Mouse (Mus musculus) midbrain, embryonic 13.5 days (tissue): ENCODE results near the gene Creb5. TPM values are rescaled to one million over a fixed set of nuclear protein-coding genes. Genes with fewer than 3 reads are reported as not detected.

ENCODE experiments used
- ATAC-seq: fragments of 200-750 bp; cut with Nextera tagmentation; 2 replicates; pipeline ENCODE4 v1.8.0; 2017; ENCODE audit warnings: mild to moderate bottlenecking, moderate TSS enrichment, moderate library complexity
- H3K27ac ChIP-seq: fragments of 300-500 bp; sonication (generic); 2 replicates; pipeline ENCODE4 v1.5.1; 2015; ENCODE audit warnings: inconsistent platforms, mild to moderate bottlenecking, moderate library complexity
- H3K27me3 ChIP-seq: fragments of 300-500 bp; sonication (generic); 2 replicates; pipeline ENCODE4 v1.6.1; 2015; ENCODE audit warnings: mild to moderate bottlenecking, inconsistent platforms
- H3K36me3 ChIP-seq: fragments of 300-500 bp; sonication (generic); 2 replicates; pipeline ENCODE4 v1.6.1; 2015; ENCODE audit warnings: mild to moderate bottlenecking, inconsistent platforms
- H3K4me1 ChIP-seq: fragments of 300-500 bp; sonication (generic); replicated peaks from 2 replicates; pipeline ENCODE4 v1.6.1; 2015; ENCODE audit warnings: inconsistent platforms
- H3K4me2 ChIP-seq: fragments of 300-500 bp; sonication (generic); replicated peaks from 2 replicates; pipeline ENCODE4 v1.6.1; 2015; ENCODE audit warnings: moderate library complexity, mild to moderate bottlenecking, inconsistent platforms
- H3K4me3 ChIP-seq: fragments of 300-500 bp; sonication (generic); replicated peaks from 2 replicates; pipeline ENCODE4 v1.5.1; 2015; ENCODE audit warnings: mild to moderate bottlenecking, inconsistent platforms
- H3K9ac ChIP-seq: fragments of 300-500 bp; sonication (generic); replicated peaks from 2 replicates; pipeline ENCODE4 v1.6.1; 2015; ENCODE audit warnings: mild to moderate bottlenecking, inconsistent platforms
- H3K9me3 ChIP-seq: fragments of 300-500 bp; sonication (generic); 2 replicates; pipeline ENCODE4 v1.6.1; 2016; ENCODE audit warnings: mild to moderate bottlenecking, inconsistent platforms
- WGBS: fragments of 180-500 bp; shearing (Covaris S2); methylation state at CpG from one replicate; pipeline ENCODE4 v1.1.7; 2015; 5-methylcytosine and 5-hydroxymethylcytosine counted together
- polyA plus RNA-seq: library from polyadenylated mRNA; unstranded; fragments of >200 nt; fragmentation: Nextera tagmentation; extraction: Ambion mirVana; gene quantifications from 2 replicates; pipeline ENCODE4 v1.2.1, GENCODE M21; 2015

Gene Creb5
- polyA plus RNA-seq, 1 experiment from 2014 or later = 4.5 TPM

DNA sequence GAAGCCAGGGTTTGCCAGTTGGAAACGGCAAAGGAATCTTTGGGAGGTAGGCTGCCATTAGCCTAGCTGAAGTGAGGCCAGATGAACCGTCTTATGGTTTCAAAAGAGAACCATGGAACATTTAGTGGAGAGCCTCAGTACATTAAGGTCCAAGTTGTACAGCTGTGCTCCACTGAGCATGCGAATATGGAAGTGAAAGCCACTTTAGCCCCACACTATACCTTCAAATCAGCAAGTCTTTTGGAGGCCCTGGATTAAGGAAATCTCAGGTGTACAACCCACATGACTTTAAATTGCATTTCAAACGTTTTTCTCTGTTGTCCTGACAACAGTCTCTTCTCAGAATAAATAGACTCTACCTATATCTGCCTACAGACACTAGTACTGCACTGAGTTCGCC lies 379.4 kb downstream of the Creb5 start:
- no peak for ATAC-seq
- Histone ChIP-seq H3K9me3 (no peaks in the 10 kb centered on the region), H3K27ac (no peak overlapping the region), H3K4me3 (no peak overlapping the region), H3K27me3 (no peaks in the 10 kb centered on the region), H3K4me2 (no peak overlapping the region), H3K4me1 (peaks cover 19% of the 10 kb centered on the region), H3K36me3 (no peaks in the 10 kb centered on the region), H3K9ac (no peak overlapping the region)
- 79% methylated on average over 5 of the region's 5 CpGs for WGBS

DNA sequence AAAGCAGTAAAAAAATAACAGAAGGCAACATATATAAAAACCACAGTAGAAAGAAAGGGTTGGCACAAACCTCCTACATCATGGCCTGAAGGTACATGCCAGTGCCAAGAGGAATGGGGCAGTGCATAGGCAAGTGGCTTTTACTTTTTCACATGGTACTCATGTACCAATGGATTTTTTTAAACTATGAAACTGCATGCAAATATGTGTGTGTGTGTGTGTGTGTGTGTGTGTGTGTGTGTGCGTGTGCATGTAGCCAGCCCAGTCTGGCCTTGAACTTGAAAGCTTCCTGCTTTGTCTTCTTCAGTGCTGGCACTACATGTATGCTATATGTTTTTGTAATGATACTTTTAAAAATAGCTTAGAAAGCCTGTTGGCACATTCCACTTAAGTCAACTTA lies 391.2 kb downstream of the Creb5 start:
- WGBS = 88% methylated on average over 1 of the region's 1 CpGs
- no peak overlapping the region for H3K4me3 ChIP-seq
- 0 out of 2 replicates have a peak, but pooled peaks cover 7% of the 10 kb centered on the region for H3K4me1 ChIP-seq
- no peak overlapping the region for H3K27ac ChIP-seq
- H3K4me2 ChIP-seq = no peak overlapping the region
- H3K9me3 ChIP-seq = no peaks in the 10 kb centered on the region
- H3K36me3 ChIP-seq = no peaks in the 10 kb centered on the region
- no peak overlapping the region for H3K9ac ChIP-seq
- no peak for ATAC-seq
- H3K27me3 ChIP-seq = no peaks in the 10 kb centered on the region

DNA sequence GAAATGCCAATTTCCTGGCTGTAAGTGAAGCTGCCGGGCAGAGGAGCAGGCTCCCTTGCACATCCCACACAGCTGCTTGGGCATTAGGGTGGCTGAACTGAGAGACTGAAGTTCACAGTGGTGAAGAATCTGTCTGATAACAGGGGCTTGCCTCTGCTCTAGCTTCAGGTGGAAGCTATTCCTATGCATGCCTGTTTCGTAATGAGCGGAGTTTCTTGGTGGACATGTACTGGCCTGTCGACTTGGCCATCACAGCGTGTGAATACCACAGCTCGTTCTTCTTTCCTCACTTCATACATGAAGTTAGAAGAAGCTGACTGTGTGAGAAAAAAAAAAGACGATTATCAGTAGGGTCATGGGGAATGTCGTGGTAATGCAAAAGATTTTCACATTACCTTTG lies 393.0 kb downstream of the Creb5 start:
- Histone ChIP-seq H3K36me3 (no peaks in the 10 kb centered on the region), H3K4me1 (0 out of 2 replicates have a peak, but pooled peaks cover 7% of the 10 kb centered on the region), H3K4me2 (no peak overlapping the region), H3K9ac (no peak overlapping the region), H3K27me3 (no peaks in the 10 kb centered on the region), H3K9me3 (no peaks in the 10 kb centered on the region), H3K4me3 (no peak overlapping the region), H3K27ac (no peak overlapping the region)
- ATAC-seq = no peak
- WGBS = 95% methylated on average over 8 of the region's 8 CpGs

GRCm38 (mm10) chr6:53684416-53684815 lies 397.3 kb downstream of the Creb5 start:
- no peaks in the 10 kb centered on the region for H3K9me3 ChIP-seq

DNA sequence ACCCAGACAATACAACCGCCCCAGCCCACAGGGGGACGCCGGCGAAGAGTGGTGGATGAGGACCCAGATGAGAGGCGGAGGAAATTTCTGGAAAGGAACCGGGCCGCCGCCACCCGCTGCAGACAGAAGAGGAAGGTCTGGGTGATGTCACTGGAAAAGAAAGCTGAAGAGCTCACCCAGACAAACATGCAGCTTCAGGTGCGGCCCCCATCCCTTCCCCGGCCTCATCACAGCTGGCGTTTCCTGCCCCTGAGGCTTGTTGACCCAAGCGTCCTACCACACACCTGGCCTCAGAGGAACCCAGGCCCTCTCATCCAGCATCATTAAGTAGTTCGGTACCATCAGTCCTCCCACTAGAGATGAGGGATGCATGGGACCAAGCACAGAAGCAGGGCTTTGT lies 398.3 kb downstream of the Creb5 start:
- no peaks in the 10 kb centered on the region for H3K36me3 ChIP-seq
- no peak overlapping the region for H3K4me3 ChIP-seq
- no peak overlapping the region for H3K27ac ChIP-seq
- WGBS = 91% methylated on average over 14 of the region's 14 CpGs
- ATAC-seq = no peak
- H3K9ac ChIP-seq = no peak overlapping the region
- H3K4me2 ChIP-seq = no peak overlapping the region
- no peaks in the 10 kb centered on the region for H3K4me1 ChIP-seq
- H3K27me3 ChIP-seq = no peaks in the 10 kb centered on the region
- H3K9me3 ChIP-seq = no peaks in the 10 kb centered on the region

More at GRCm38 (mm10) chr6:53684416-53684815, 397.3 kb downstream of the Creb5 start:
- H3K9ac ChIP-seq = no peak overlapping the region
- no peak overlapping the region for H3K27ac ChIP-seq
- no peak overlapping the region for H3K4me2 ChIP-seq
- no peaks in the 10 kb centered on the region for H3K36me3 ChIP-seq
- H3K4me1 ChIP-seq = no peaks in the 10 kb centered on the region
- WGBS = 82% methylated on average over 2 of the region's 2 CpGs
- no peak overlapping the region for H3K4me3 ChIP-seq
- no peak for ATAC-seq
- H3K27me3 ChIP-seq = no peaks in the 10 kb centered on the region

DNA sequence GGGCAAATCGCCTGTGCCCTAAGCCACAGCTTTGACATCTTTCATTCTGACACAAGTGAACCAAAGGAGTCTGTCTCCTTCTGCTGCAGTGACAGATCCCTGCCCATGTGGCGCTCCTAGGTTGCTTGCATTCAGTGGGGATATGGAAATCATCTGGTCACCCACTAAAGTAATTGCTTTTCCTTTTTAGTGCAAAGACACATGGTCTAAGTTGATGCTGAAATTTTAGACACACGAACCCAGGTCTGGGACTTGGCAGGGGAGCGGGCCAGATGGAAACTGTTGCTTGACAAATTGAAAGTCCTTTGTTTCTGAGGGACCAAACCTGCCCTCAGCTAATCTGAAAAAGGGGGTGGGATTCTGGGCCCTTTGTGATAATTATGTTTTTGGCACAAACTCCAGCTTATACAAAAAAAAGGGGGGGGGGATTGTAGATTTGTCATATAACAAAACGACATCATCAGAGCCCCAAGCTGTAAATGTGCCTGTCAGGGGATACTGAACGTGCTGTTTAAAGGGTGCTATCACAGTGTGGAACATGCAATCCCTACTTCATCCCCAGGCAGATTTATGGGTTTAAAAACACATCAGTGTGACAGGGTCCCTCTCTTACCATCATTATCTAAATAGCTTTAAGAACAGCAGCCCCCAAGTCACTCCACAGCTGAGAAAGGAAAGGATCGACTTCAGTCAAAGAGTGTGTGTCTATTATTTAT lies 401.9 kb downstream of the Creb5 start:
- WGBS = 74% methylated on average over 7 of the region's 7 CpGs
- Histone ChIP-seq H3K9ac (no peak overlapping the region), H3K9me3 (no peaks in the 10 kb centered on the region), H3K27ac (no peak overlapping the region), H3K27me3 (no peaks in the 10 kb centered on the region), H3K4me2 (no peak overlapping the region), H3K36me3 (no peaks in the 10 kb centered on the region), H3K4me3 (no peak overlapping the region), H3K4me1 (no peaks in the 10 kb centered on the region)
- no peak for ATAC-seq

DNA sequence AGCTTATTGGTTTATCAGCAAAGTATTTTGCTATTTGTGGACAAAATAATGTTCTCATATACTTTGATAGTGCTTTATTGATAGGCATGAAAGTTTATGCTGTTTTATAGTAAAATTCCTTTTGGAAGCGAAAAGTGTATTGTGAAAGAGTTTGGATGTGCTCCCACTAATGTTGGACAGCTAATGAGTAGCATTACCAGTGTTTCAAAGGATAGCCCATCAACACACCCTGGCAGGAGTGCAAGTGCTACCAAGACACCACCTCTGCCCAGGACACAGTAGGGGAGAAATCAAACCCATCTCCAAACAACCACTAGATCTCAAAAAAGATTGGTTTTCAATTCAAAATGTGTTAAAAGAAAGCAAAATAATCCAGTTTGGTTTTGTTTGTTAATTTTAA lies 403.9 kb downstream of the Creb5 start:
- WGBS = 95% methylated on average over 1 of the region's 1 CpGs

GRCm38 (mm10) chr6:53695216-53695615 lies 408.1 kb downstream of the Creb5 start:
- no peak overlapping the region for H3K27ac ChIP-seq

More for the DNA sequence above, 403.9 kb downstream of the Creb5 start:
- no peaks in the 10 kb centered on the region for H3K36me3 ChIP-seq
- no peak for ATAC-seq
- H3K27ac ChIP-seq = no peak overlapping the region
- H3K4me2 ChIP-seq = no peak overlapping the region
- no peak overlapping the region for H3K9ac ChIP-seq
- no peaks in the 10 kb centered on the region for H3K27me3 ChIP-seq
- H3K9me3 ChIP-seq = no peaks in the 10 kb centered on the region
- no peaks in the 10 kb centered on the region for H3K4me1 ChIP-seq
- no peak overlapping the region for H3K4me3 ChIP-seq

GRCm38 (mm10) chr6:53696471-53696870 lies 409.4 kb downstream of the Creb5 start:
- Histone ChIP-seq H3K9me3 (no peaks in the 10 kb centered on the region), H3K4me3 (no peak overlapping the region), H3K27me3 (no peaks in the 10 kb centered on the region), H3K27ac (no peak overlapping the region), H3K4me2 (no peak overlapping the region), H3K9ac (0 out of 2 replicates have a peak overlapping the region, but pooled peaks have one; percentile 12), H3K4me1 (peaks cover 21% of the 10 kb centered on the region), H3K36me3 (no peaks in the 10 kb centered on the region)
- no peak for ATAC-seq
- 47% methylated on average over 6 of the region's 6 CpGs for WGBS

More at GRCm38 (mm10) chr6:53695216-53695615, 408.1 kb downstream of the Creb5 start:
- 77% methylated on average over 9 of the region's 9 CpGs for WGBS
- peaks cover 21% of the 10 kb centered on the region for H3K4me1 ChIP-seq
- H3K27me3 ChIP-seq = no peaks in the 10 kb centered on the region
- no peak overlapping the region for H3K9ac ChIP-seq
- H3K36me3 ChIP-seq = no peaks in the 10 kb centered on the region
- ATAC-seq = no peak
- no peak overlapping the region for H3K4me2 ChIP-seq
- H3K4me3 ChIP-seq = no peak overlapping the region
- H3K9me3 ChIP-seq = no peaks in the 10 kb centered on the region

- no peak for ATAC-seq
- no peak overlapping the region for H3K4me3 ChIP-seq
- no peaks in the 10 kb centered on the region for H3K27me3 ChIP-seq
- no peaks in the 10 kb centered on the region for H3K9me3 ChIP-seq
- 70% methylated on average over 6 of the region's 6 CpGs for WGBS
- H3K4me1 ChIP-seq = peaks cover 21% of the 10 kb centered on the region
- no peak overlapping the region; the same call in 1 of the 2 replicates for H3K27ac ChIP-seq
- H3K36me3 ChIP-seq = no peaks in the 10 kb centered on the region
- H3K4me2 ChIP-seq = no peak overlapping the region
- 0 out of 2 replicates have a peak overlapping the region, but pooled peaks have one; percentile 12 for H3K9ac ChIP-seq
These were observed 409.9 kb downstream of the Creb5 start for GRCm38 (mm10) chr6:53696921-53697320.

DNA sequence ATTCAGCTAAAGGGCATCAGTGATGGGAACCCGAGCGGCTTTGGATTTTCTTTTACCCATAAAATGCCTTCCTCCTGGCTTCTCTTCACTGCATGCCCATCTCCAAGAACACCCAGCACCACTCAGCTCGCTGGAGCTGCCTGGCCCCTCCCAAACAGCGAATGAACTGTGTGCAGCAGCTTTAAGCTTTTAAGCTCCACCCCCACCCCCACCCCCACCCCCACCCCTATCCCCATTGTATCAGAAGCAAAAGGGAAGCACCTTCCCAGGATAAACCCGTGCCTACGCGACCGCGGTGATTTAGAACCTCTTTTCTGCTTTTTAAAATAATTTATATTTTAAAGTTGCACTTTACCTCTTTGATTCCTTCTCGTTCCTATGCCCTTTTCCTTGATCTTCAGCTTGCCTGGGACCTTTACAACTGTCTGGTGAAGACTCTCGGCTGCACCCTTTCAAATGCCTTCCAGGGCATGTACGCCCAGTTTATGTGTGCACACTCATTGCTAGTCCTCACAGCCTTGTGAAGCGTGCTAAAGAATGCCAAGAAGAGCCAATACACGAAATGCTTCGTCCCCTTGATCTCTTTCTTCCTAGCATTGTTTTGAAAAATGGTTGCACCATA lies 411.2 kb downstream of the Creb5 start:
- peak overlapping the region; percentile 18 for H3K4me3 ChIP-seq
- peak; percentile 92 for ATAC-seq
- WGBS = 3% methylated on average over 15 of the region's 15 CpGs
- H3K4me2 ChIP-seq = peak overlapping the region; percentile 48
- H3K27ac ChIP-seq = no peak overlapping the region; the same call in 1 of the 2 replicates
- no peaks in the 10 kb centered on the region for H3K27me3 ChIP-seq
- 0 out of 2 replicates have a peak overlapping the region, but pooled peaks have one; percentile 17 for H3K9ac ChIP-seq
- peaks cover 21% of the 10 kb centered on the region for H3K4me1 ChIP-seq
- H3K36me3 ChIP-seq = no peaks in the 10 kb centered on the region
- H3K9me3 ChIP-seq = no peaks in the 10 kb centered on the region

- no peaks in the 10 kb centered on the region for H3K27me3 ChIP-seq
- H3K4me2 ChIP-seq = no peak overlapping the region
- 70% methylated on average over 2 of the region's 2 CpGs for WGBS
- ATAC-seq = no peak
- H3K36me3 ChIP-seq = no peaks in the 10 kb centered on the region
- H3K4me3 ChIP-seq = no peak overlapping the region
- H3K4me1 ChIP-seq = no peaks in the 10 kb centered on the region
- H3K27ac ChIP-seq = no peak overlapping the region
- no peaks in the 10 kb centered on the region for H3K9me3 ChIP-seq
- H3K9ac ChIP-seq = no peak overlapping the region
These were observed 417.4 kb downstream of the Creb5 start for GRCm38 (mm10) chr6:53704440-53704839.
